Mouse (Mus musculus): ENCODE measurements around the gene G3bp1.
A peak's percentile ranks its signal among the peaks of the same experiment; 100 is the strongest.

DNA sequence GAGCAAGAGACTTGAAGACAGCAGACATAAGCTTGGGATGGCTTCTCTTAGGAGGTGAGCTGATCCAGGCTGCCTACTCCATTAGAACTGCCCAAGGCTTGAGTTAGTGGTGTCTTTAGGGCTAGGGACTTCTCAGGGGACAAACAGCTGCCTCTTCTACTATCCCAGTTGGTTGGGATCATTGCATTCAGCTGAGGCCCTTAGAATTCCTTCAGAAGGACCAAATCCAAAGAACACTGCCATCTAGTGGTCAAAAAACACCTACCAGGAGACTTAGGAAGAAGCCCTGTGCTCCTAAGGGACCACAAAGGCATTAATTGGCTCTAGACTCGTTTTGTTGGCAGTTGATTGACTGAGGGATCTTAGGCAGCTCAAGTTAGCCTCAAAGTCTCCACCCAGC, 24.7 kb upstream of the G3bp1 start:
- no peak for TF ChIP-seq GATA1 (IDR thresholded peaks at IDR 0.05; ENCODE audit: low read depth, low read length)
- TF ChIP-seq TAL1 (IDR thresholded peaks at IDR 0.05; ENCODE audit: low read length) = no peak
- no peak for TF ChIP-seq POLR2AphosphoS2 (IDR thresholded peaks at IDR 0.05; ENCODE audit: low read length)
- 0 out of 4 replicates have a peak, but pooled peaks of 1 of the 2 experiments have one; percentile 24 for TF ChIP-seq POLR2A (IDR thresholded peaks at IDR 0.05; ENCODE audit: control insufficient read depth in 1 of 2, insufficient read depth in 1 of 2, low read depth in 1 of 2, low read length in 2 of 2, poor library complexity in 1 of 2)
- TF ChIP-seq ZNF384 (IDR thresholded peaks at IDR 0.05; ENCODE audit: low read depth, low read length) = no peak
- peak; percentile 43 to 88 (median 86) for TF ChIP-seq CTCF (IDR thresholded peaks at IDR 0.05 in 2 of 3, conservative IDR thresholded peaks at IDR 0.05 in 1 of 3; ENCODE audit: control insufficient read depth in 1 of 3, insufficient read depth in 1 of 3, low read depth in 2 of 3, low read length in 3 of 3, poor library complexity in 1 of 3, severe bottlenecking in 1 of 3)
- TF ChIP-seq CHD2 (IDR thresholded peaks at IDR 0.05; ENCODE audit: low read length) = no peak
- TF ChIP-seq ZC3H11A (IDR thresholded peaks at IDR 0.05; ENCODE audit: low read depth, low read length) = no peak

All from MEL (cell line).